Mouse (Mus musculus): ENCODE data around the gene Abcc8. TPM values are rescaled to one million over a fixed set of nuclear protein-coding genes. Genes with fewer than 3 reads are reported as not detected.

Gene Abcc8
- polyA plus RNA-seq, 1 experiment = not detected

DNA sequence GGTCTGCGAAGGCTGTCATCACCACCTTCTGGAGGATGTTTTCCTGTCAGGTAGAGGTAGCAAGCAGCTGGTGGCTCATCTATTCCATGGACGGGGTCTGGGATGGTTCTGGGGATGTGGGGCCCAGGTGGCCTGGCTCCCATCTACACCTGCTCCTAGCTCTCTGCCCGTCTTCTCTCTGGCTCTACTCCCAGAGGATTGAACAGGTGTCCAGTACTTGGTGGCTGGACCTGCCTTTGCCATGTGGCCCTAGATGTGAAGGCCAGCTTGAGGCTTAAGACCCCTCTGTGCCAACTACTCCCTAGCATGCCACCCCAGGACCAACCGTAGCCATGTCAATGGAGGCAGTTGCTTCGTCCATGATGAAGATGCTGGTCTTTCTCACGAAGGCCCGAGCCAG is 74.3 kb downstream of the Abcc8 start:
- H3K79me2 ChIP-seq (ENCODE audit: control insufficient read depth, insufficient read depth) = no peaks in the 10 kb centered on the region
- no peaks in the 10 kb centered on the region for H3K79me3 ChIP-seq (ENCODE audit: low read depth)
- H3K27me3 ChIP-seq (ENCODE audit: control insufficient read depth, insufficient read depth, insufficient read length) = peaks cover 75% of the 10 kb centered on the region
- H3K4me3 ChIP-seq (ENCODE audit: insufficient read depth, poor library complexity, severe bottlenecking) = no peak overlapping the region
- H3ac ChIP-seq (ENCODE audit: control insufficient read depth, insufficient read length, low read depth) = no peak overlapping the region
- H3K36me3 ChIP-seq (ENCODE audit: control insufficient read depth, insufficient read depth) = no peaks in the 10 kb centered on the region
- no peak for TF ChIP-seq MYOD1 (IDR thresholded peaks at IDR 0.05; ENCODE audit: control insufficient read depth, insufficient read length, low read depth)

DNA sequence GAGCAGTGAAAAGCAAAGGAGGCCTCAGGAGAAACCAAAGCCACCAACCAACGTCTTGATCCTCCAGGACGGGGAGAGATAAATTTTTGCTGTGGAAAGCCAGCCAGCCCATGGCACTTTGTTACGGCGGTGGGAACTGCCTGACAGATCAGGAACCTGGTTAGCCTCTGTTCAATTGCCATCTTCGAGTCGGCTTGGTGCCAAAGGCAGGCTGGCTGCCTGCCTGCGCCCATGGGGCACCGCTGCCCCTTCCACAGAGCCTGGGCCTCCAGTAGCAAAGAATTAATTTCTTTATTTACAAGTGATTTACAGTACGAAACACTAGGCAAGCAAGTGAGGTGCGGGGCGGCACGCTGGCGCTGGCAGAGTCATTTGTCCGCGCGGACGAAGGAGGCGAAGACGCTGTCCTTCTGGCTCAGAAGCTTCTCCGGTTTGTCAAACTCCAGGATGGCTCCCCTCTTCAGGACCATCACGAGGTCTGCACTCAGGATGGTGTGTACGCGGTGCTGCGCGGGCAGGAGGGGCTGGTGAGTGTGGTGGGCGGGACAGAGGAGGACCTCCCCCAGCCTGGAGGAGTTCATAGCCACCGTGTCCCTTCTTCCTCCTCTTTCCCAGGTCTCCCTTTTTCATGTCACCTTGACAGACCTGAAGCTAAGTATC is 75.4 kb downstream of the Abcc8 start:
- TF ChIP-seq MYOD1 (IDR thresholded peaks at IDR 0.05; ENCODE audit: control insufficient read depth, insufficient read length, low read depth) = no peak
- TF ChIP-seq CEBPB (IDR thresholded peaks at IDR 0.05; ENCODE audit: low read depth) = no peak
- TF ChIP-seq CTCF (IDR thresholded peaks at IDR 0.05; ENCODE audit: control insufficient read depth, insufficient read depth, insufficient read length) = no peak
- no peak for TF ChIP-seq MAX (IDR thresholded peaks at IDR 0.05)
- no peak for TF ChIP-seq USF1 (IDR thresholded peaks at IDR 0.05; ENCODE audit: low read depth)
- no peak for TF ChIP-seq FOSL1 (IDR thresholded peaks at IDR 0.05; ENCODE audit: insufficient read depth, low read length, poor library complexity, severe bottlenecking)
- TF ChIP-seq MYOG (IDR thresholded peaks at IDR 0.05; ENCODE audit: control insufficient read depth, extremely low read depth, insufficient read length) = no peak
- peaks cover 74% of the 10 kb centered on the region for H3K27me3 ChIP-seq (ENCODE audit: control insufficient read depth, insufficient read depth, insufficient read length)
- H3K79me3 ChIP-seq (ENCODE audit: low read depth) = no peaks in the 10 kb centered on the region
- no peaks in the 10 kb centered on the region for H3K79me2 ChIP-seq (ENCODE audit: control insufficient read depth, insufficient read depth)
- no peaks in the 10 kb centered on the region for H3K36me3 ChIP-seq (ENCODE audit: control insufficient read depth, insufficient read depth)
- H3ac ChIP-seq (ENCODE audit: control insufficient read depth, insufficient read length, low read depth) = no peak overlapping the region
- no peak overlapping the region for H3K4me3 ChIP-seq (ENCODE audit: insufficient read depth, poor library complexity, severe bottlenecking)

DNA sequence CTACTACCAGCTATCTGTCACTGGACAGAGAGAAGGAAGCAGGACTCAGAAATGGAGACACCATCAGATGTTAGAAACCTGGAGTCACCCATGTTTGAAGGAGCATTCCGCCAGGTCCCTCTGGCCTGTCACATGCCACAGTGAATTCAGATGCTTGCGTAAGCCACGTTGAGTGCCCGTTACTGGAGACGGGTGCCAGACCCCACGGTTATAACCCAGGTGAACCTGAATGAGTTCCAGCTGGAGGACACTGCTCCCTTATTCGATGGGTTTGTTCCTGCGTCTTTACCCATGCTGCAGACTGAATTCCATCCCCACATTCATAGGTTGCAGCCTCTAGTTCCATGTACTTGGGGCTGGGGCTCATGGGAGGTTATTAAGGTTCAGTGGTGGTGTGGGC is 76.1 kb downstream of the Abcc8 start:
- H3K79me3 ChIP-seq (ENCODE audit: low read depth) = no peaks in the 10 kb centered on the region
- H3K4me3 ChIP-seq (ENCODE audit: insufficient read depth, poor library complexity, severe bottlenecking) = no peak overlapping the region
- H3K79me2 ChIP-seq (ENCODE audit: control insufficient read depth, insufficient read depth) = no peaks in the 10 kb centered on the region
- TF ChIP-seq MYOG (IDR thresholded peaks at IDR 0.05; ENCODE audit: control insufficient read depth, extremely low read depth, insufficient read length) = no peak
- no peak for TF ChIP-seq MAX (IDR thresholded peaks at IDR 0.05)
- no peak for TF ChIP-seq CTCF (IDR thresholded peaks at IDR 0.05; ENCODE audit: control insufficient read depth, insufficient read depth, insufficient read length)
- no peak for TF ChIP-seq FOSL1 (IDR thresholded peaks at IDR 0.05; ENCODE audit: insufficient read depth, low read length, poor library complexity, severe bottlenecking)
- TF ChIP-seq MYOD1 (IDR thresholded peaks at IDR 0.05; ENCODE audit: control insufficient read depth, insufficient read length, low read depth) = no peak
- TF ChIP-seq USF1 (IDR thresholded peaks at IDR 0.05; ENCODE audit: low read depth) = no peak
- no peak for TF ChIP-seq CEBPB (IDR thresholded peaks at IDR 0.05; ENCODE audit: low read depth)
- H3K27me3 ChIP-seq (ENCODE audit: control insufficient read depth, insufficient read depth, insufficient read length) = peaks cover 74% of the 10 kb centered on the region
- no peak overlapping the region for H3ac ChIP-seq (ENCODE audit: control insufficient read depth, insufficient read length, low read depth)
- H3K36me3 ChIP-seq (ENCODE audit: control insufficient read depth, insufficient read depth) = no peaks in the 10 kb centered on the region

DNA sequence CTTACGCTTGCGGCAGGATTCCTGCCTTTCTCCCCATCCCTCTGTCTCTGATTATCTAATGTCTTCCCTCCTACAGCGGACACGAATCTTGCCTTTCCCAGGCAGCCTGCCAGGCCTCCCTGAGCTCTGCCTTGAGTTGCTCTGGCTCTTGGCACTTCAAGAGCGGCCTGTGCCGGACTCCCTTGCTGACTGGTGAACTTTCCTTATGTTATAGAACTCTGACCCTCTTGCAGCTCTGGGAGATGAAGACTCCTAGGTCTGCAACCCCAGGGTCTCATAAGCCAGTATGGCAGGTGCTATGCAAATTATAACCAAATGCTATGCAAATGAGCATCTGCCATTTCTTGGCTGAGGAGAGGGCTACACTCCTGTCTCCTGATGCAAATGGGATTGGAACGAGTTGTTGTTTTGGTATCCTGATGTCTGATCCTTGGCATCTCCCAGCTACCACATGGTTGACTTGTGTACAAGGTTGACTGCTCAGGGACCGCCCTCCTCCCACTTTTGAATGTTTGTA is 76.7 kb downstream of the Abcc8 start:
- no peaks in the 10 kb centered on the region for H3K79me3 ChIP-seq (ENCODE audit: low read depth)
- H3K27me3 ChIP-seq (ENCODE audit: control insufficient read depth, insufficient read depth, insufficient read length) = peaks cover 74% of the 10 kb centered on the region
- TF ChIP-seq MYOG (IDR thresholded peaks at IDR 0.05; ENCODE audit: control insufficient read depth, extremely low read depth, insufficient read length) (no peak), MAX (IDR thresholded peaks at IDR 0.05) (no peak), MYOD1 (IDR thresholded peaks at IDR 0.05; ENCODE audit: control insufficient read depth, insufficient read length, low read depth) (no peak), CEBPB (IDR thresholded peaks at IDR 0.05; ENCODE audit: low read depth) (no peak), FOSL1 (IDR thresholded peaks at IDR 0.05; ENCODE audit: insufficient read depth, low read length, poor library complexity, severe bottlenecking) (no peak), USF1 (IDR thresholded peaks at IDR 0.05; ENCODE audit: low read depth) (no peak), CTCF (IDR thresholded peaks at IDR 0.05; ENCODE audit: control insufficient read depth, insufficient read depth, insufficient read length) (no peak)
- H3K36me3 ChIP-seq (ENCODE audit: control insufficient read depth, insufficient read depth) = no peaks in the 10 kb centered on the region
- no peak overlapping the region for H3ac ChIP-seq (ENCODE audit: control insufficient read depth, insufficient read length, low read depth)
- no peak overlapping the region for H3K4me3 ChIP-seq (ENCODE audit: insufficient read depth, poor library complexity, severe bottlenecking)
- H3K79me2 ChIP-seq (ENCODE audit: control insufficient read depth, insufficient read depth) = no peaks in the 10 kb centered on the region

- TF ChIP-seq CTCF (IDR thresholded peaks at IDR 0.05; ENCODE audit: control insufficient read depth, insufficient read depth, insufficient read length) = peak; percentile 20
- TF ChIP-seq CEBPB (IDR thresholded peaks at IDR 0.05; ENCODE audit: low read depth) = no peak
- no peak for TF ChIP-seq MYOD1 (IDR thresholded peaks at IDR 0.05; ENCODE audit: control insufficient read depth, insufficient read length, low read depth)
- TF ChIP-seq MYOG (IDR thresholded peaks at IDR 0.05; ENCODE audit: control insufficient read depth, extremely low read depth, insufficient read length) = no peak
- no peak for TF ChIP-seq USF1 (IDR thresholded peaks at IDR 0.05; ENCODE audit: low read depth)
- no peak for TF ChIP-seq MAX (IDR thresholded peaks at IDR 0.05)
- no peak for TF ChIP-seq FOSL1 (IDR thresholded peaks at IDR 0.05; ENCODE audit: insufficient read depth, low read length, poor library complexity, severe bottlenecking)
- H3K36me3 ChIP-seq (ENCODE audit: control insufficient read depth, insufficient read depth) = no peaks in the 10 kb centered on the region
- H3K27me3 ChIP-seq (ENCODE audit: control insufficient read depth, insufficient read depth, insufficient read length) = peaks cover 57% of the 10 kb centered on the region
- H3K79me3 ChIP-seq (ENCODE audit: low read depth) = no peaks in the 10 kb centered on the region
- H3ac ChIP-seq (ENCODE audit: control insufficient read depth, insufficient read length, low read depth) = no peak within 1 kb of the TSS
- H3K4me3 ChIP-seq (ENCODE audit: insufficient read depth, poor library complexity, severe bottlenecking) = no peak within 1 kb of the TSS
- no peaks in the 10 kb centered on the region for H3K79me2 ChIP-seq (ENCODE audit: control insufficient read depth, insufficient read depth)
These were observed 79.3 kb downstream of the Abcc8 start, which contains the start of gene Kcnj11 for GRCm38 (mm10) chr7:46100563-46100962. TSS of gene Kcnj11 (minus strand) at chr7:46100764.

GRCm38 (mm10) chr7:46099682-46100081 is 80.2 kb downstream of the Abcc8 start:
- Histone ChIP-seq H3ac (ENCODE audit: control insufficient read depth, insufficient read length, low read depth) (no peak overlapping the region), H3K27me3 (ENCODE audit: control insufficient read depth, insufficient read depth, insufficient read length) (peaks cover 52% of the 10 kb centered on the region), H3K4me3 (ENCODE audit: insufficient read depth, poor library complexity, severe bottlenecking) (no peak overlapping the region)

More at GRCm38 (mm10) chr7:46099682-46100081, 80.2 kb downstream of the Abcc8 start:
- Histone ChIP-seq H3K36me3 (ENCODE audit: control insufficient read depth, insufficient read depth) (no peaks in the 10 kb centered on the region), H3K79me2 (ENCODE audit: control insufficient read depth, insufficient read depth) (no peaks in the 10 kb centered on the region), H3K79me3 (ENCODE audit: low read depth) (no peaks in the 10 kb centered on the region)
- TF ChIP-seq USF1 (IDR thresholded peaks at IDR 0.05; ENCODE audit: low read depth) (no peak), MYOG (IDR thresholded peaks at IDR 0.05; ENCODE audit: control insufficient read depth, extremely low read depth, insufficient read length) (no peak), CTCF (IDR thresholded peaks at IDR 0.05; ENCODE audit: control insufficient read depth, insufficient read depth, insufficient read length) (no peak), MYOD1 (IDR thresholded peaks at IDR 0.05; ENCODE audit: control insufficient read depth, insufficient read length, low read depth) (no peak), FOSL1 (IDR thresholded peaks at IDR 0.05; ENCODE audit: insufficient read depth, low read length, poor library complexity, severe bottlenecking) (no peak), CEBPB (IDR thresholded peaks at IDR 0.05; ENCODE audit: low read depth) (no peak), MAX (IDR thresholded peaks at IDR 0.05) (no peak)
